Mouse (Mus musculus) intestine, embryonic 14.5 days (tissue): Measurements from ENCODE around the gene Plet1. TPM values are rescaled to one million over a fixed set of nuclear protein-coding genes. Genes with fewer than 3 reads are reported as not detected.

Source experiments
- ATAC-seq: fragments of 200-750 bp; cut with Nextera tagmentation; replicated peaks from 2 replicates; pipeline ENCODE4 v1.8.0; 2017; ENCODE audit warnings: low read depth, moderate number of reproducible peaks, moderate TSS enrichment, moderate library complexity; ENCODE audit not compliant: low FRiP score, low TSS enrichment
- DNase-seq: peaks from one replicate; pipeline ENCODE4 v3.0.0-alpha.2; 2018; ENCODE audit warnings: low spot score
- H3K27ac ChIP-seq: fragments of 300-500 bp; sonication (generic); 2 replicates; pipeline ENCODE4 v1.5.1; 2014; ENCODE audit warnings: low read depth, mild to moderate bottlenecking, control low read depth
- H3K27me3 ChIP-seq: fragments of 300-500 bp; sonication (generic); replicated peaks from 2 replicates; pipeline ENCODE4 v1.6.1; 2014; ENCODE audit warnings: low read length, control low read depth; ENCODE audit not compliant: control insufficient read depth, insufficient read depth
- H3K36me3 ChIP-seq: fragments of 300-500 bp; sonication (generic); 2 replicates; pipeline ENCODE4 v1.6.1; 2014; ENCODE audit warnings: low read length, control low read depth; ENCODE audit not compliant: control insufficient read depth, insufficient read depth
- H3K4me1 ChIP-seq: fragments of 300-500 bp; sonication (generic); replicated peaks from 2 replicates; pipeline ENCODE4 v1.6.1; 2014; ENCODE audit warnings: low read length, control low read depth, mixed read lengths; ENCODE audit not compliant: control insufficient read depth, insufficient read depth
- H3K4me2 ChIP-seq: fragments of 300-500 bp; sonication (generic); 2 replicates; pipeline ENCODE4 v1.6.1; 2014; ENCODE audit warnings: low read length
- H3K4me3 ChIP-seq: fragments of 300-500 bp; sonication (generic); 2 replicates; pipeline ENCODE4 v1.5.1; 2014; ENCODE audit warnings: low read depth, low read length, control low read depth, mixed read lengths
- H3K9ac ChIP-seq: fragments of 300-500 bp; sonication (generic); 2 replicates; pipeline ENCODE4 v1.6.1; 2014; ENCODE audit warnings: mild to moderate bottlenecking, low read length
- H3K9me3 ChIP-seq: fragments of 300-500 bp; sonication (generic); 2 replicates; pipeline ENCODE4 v1.6.1; 2016; ENCODE audit warnings: low read length, control low read depth; ENCODE audit not compliant: control insufficient read depth
- WGBS: fragments of 180-500 bp; shearing (Covaris S2); extraction: QIAGEN DNeasy Blood & Tissue Kit; methylation state at CpG from one replicate; pipeline ENCODE4 v1.1.7; 2014; 5-methylcytosine and 5-hydroxymethylcytosine counted together
- polyA plus RNA-seq: library from polyadenylated mRNA; unstranded; fragments of >200 nt; fragmentation: Nextera tagmentation; extraction: Ambion mirVana; gene quantifications from 2 replicates; pipeline ENCODE4 v1.2.1, GENCODE M21; 2014

Plet1 gene
- polyA plus RNA-seq, 1 experiment from 2014 or later = 1.7 TPM

GRCm38 (mm10) chr9:50470377-50471100 lies 23.8 kb upstream of the Plet1 start:
- no peak overlapping the region for H3K9ac ChIP-seq
- no peak overlapping the region for H3K27ac ChIP-seq
- peaks cover 5% of the 10 kb centered on the region; the same call in 1 of the 2 replicates for H3K4me1 ChIP-seq
- 62% methylated on average over 5 of the region's 5 CpGs for WGBS
- H3K4me2 ChIP-seq = no peak overlapping the region
- ATAC-seq (no peak), DNase-seq (no peak)
- no peaks in the 10 kb centered on the region for H3K36me3 ChIP-seq
- no peaks in the 10 kb centered on the region for H3K27me3 ChIP-seq
- no peaks in the 10 kb centered on the region for H3K9me3 ChIP-seq
- H3K4me3 ChIP-seq = no peak overlapping the region

- peaks cover 5% of the 10 kb centered on the region; the same call in 1 of the 2 replicates for H3K4me1 ChIP-seq
- H3K27ac ChIP-seq = no peak overlapping the region
- WGBS = 39% methylated on average over 13 of the region's 13 CpGs
- no peak for DNase-seq
- H3K27me3 ChIP-seq = no peaks in the 10 kb centered on the region
- H3K9me3 ChIP-seq = no peaks in the 10 kb centered on the region
- H3K9ac ChIP-seq = no peak overlapping the region
- no peaks in the 10 kb centered on the region for H3K36me3 ChIP-seq
- no peak overlapping the region for H3K4me3 ChIP-seq
- ATAC-seq = no peak
- H3K4me2 ChIP-seq = no peak overlapping the region
Measured at GRCm38 (mm10) chr9:50471181-50471901, 23.0 kb upstream of the Plet1 start.

- no peaks in the 10 kb centered on the region for H3K9me3 ChIP-seq
- DNase-seq (no peak), ATAC-seq (no peak)
- H3K27me3 ChIP-seq = no peaks in the 10 kb centered on the region
- 71% methylated on average over 7 of the region's 7 CpGs for WGBS
- H3K4me1 ChIP-seq = peaks cover 5% of the 10 kb centered on the region; the same call in 1 of the 2 replicates
- H3K27ac ChIP-seq = no peak overlapping the region
- no peak overlapping the region for H3K9ac ChIP-seq
- H3K4me3 ChIP-seq = no peak overlapping the region
- H3K4me2 ChIP-seq = no peak overlapping the region
- no peaks in the 10 kb centered on the region for H3K36me3 ChIP-seq
Measured at GRCm38 (mm10) chr9:50475318-50475717, 19.0 kb upstream of the Plet1 start.

GRCm38 (mm10) chr9:50475745-50476144 lies 18.6 kb upstream of the Plet1 start:
- Histone ChIP-seq H3K4me3 (no peak overlapping the region), H3K4me2 (no peak overlapping the region), H3K27me3 (no peaks in the 10 kb centered on the region), H3K27ac (no peak overlapping the region), H3K9me3 (no peaks in the 10 kb centered on the region), H3K9ac (no peak overlapping the region), H3K4me1 (peaks cover 5% of the 10 kb centered on the region; the same call in 1 of the 2 replicates), H3K36me3 (no peaks in the 10 kb centered on the region)
- no peak for ATAC-seq
- WGBS = 71% methylated on average over 8 of the region's 8 CpGs
- DNase-seq = no peak

GRCm38 (mm10) chr9:50476651-50477050 lies 17.7 kb upstream of the Plet1 start:
- no peak overlapping the region for H3K27ac ChIP-seq
- H3K4me3 ChIP-seq = no peak overlapping the region
- no peaks in the 10 kb centered on the region for H3K9me3 ChIP-seq
- WGBS = 60% methylated on average over 7 of the region's 7 CpGs
- H3K9ac ChIP-seq = no peak overlapping the region
- no peaks in the 10 kb centered on the region for H3K27me3 ChIP-seq
- no peak for ATAC-seq
- H3K4me2 ChIP-seq = no peak overlapping the region
- peaks cover 2% of the 10 kb centered on the region; the same call in 1 of the 2 replicates for H3K4me1 ChIP-seq
- no peaks in the 10 kb centered on the region for H3K36me3 ChIP-seq
- no peak for DNase-seq

GRCm38 (mm10) chr9:50477270-50477669 lies 17.1 kb upstream of the Plet1 start:
- H3K9ac ChIP-seq = no peak overlapping the region
- no peak overlapping the region for H3K27ac ChIP-seq
- ATAC-seq (no peak), DNase-seq (no peak)
- no peak overlapping the region for H3K4me2 ChIP-seq
- H3K36me3 ChIP-seq = no peaks in the 10 kb centered on the region
- no peaks in the 10 kb centered on the region for H3K27me3 ChIP-seq
- H3K4me1 ChIP-seq = no peaks in the 10 kb centered on the region; the same call in 1 of the 2 replicates
- H3K9me3 ChIP-seq = no peaks in the 10 kb centered on the region
- H3K4me3 ChIP-seq = no peak overlapping the region
- 91% methylated on average over 9 of the region's 9 CpGs for WGBS

GRCm38 (mm10) chr9:50478826-50479225 lies 15.5 kb upstream of the Plet1 start:
- ATAC-seq (no peak), DNase-seq (no peak)
- 12% methylated on average over 5 of the region's 5 CpGs for WGBS
- Histone ChIP-seq H3K9me3 (no peaks in the 10 kb centered on the region), H3K36me3 (no peaks in the 10 kb centered on the region), H3K4me2 (no peak overlapping the region), H3K4me1 (no peaks in the 10 kb centered on the region; the same call in 1 of the 2 replicates), H3K27ac (no peak overlapping the region), H3K27me3 (no peaks in the 10 kb centered on the region), H3K4me3 (no peak overlapping the region), H3K9ac (no peak overlapping the region)

GRCm38 (mm10) chr9:50479476-50479875 lies 14.8 kb upstream of the Plet1 start:
- no peak for ATAC-seq

More at GRCm38 (mm10) chr9:50479476-50479875, 14.8 kb upstream of the Plet1 start:
- 39% methylated on average over 8 of the region's 8 CpGs for WGBS
- no peak overlapping the region for H3K4me3 ChIP-seq
- H3K27me3 ChIP-seq = no peaks in the 10 kb centered on the region
- H3K4me1 ChIP-seq = no peaks in the 10 kb centered on the region; the same call in 1 of the 2 replicates
- H3K27ac ChIP-seq = no peak overlapping the region
- no peaks in the 10 kb centered on the region for H3K36me3 ChIP-seq
- H3K4me2 ChIP-seq = no peak overlapping the region
- H3K9ac ChIP-seq = no peak overlapping the region
- H3K9me3 ChIP-seq = no peaks in the 10 kb centered on the region
- DNase-seq = no peak
